Mouse (Mus musculus): ENCODE measurements around the gene Atxn3. TPM values are rescaled to one million over a fixed set of nuclear protein-coding genes. Genes with fewer than 3 reads are reported as not detected.

Gene Atxn3
- polyA plus RNA-seq, 2 experiments: 10.9 to 11.1 TPM

GRCm38 (mm10) chr12:101892832-101893231 lies 65.2 kb downstream of the Atxn3 start:
- no peak for TF ChIP-seq POLR2A (IDR thresholded peaks at IDR 0.05; ENCODE audit: borderline replicate concordance, extremely low read depth, insufficient read depth, insufficient read length)
- Histone ChIP-seq H3K4me2 (replicated peaks; ENCODE audit: low read depth, low read length, severe bottlenecking) (no peak overlapping the region), H3K9ac (ENCODE audit: low read depth, low read length, severe bottlenecking) (no peak overlapping the region), H3K4me3 (replicated peaks; ENCODE audit: low read length) (no peak overlapping the region), H3K9me3 (ENCODE audit: control insufficient read depth, low read length) (no peaks in the 10 kb centered on the region), H3K36me3 (ENCODE audit: control insufficient read depth, insufficient read depth, low read length) (peaks cover 64% of the 10 kb centered on the region), H3K27me3 (ENCODE audit: control insufficient read depth, insufficient read depth, low read length) (no peaks in the 10 kb centered on the region), H3K27ac (replicated peaks; ENCODE audit: low read depth, low read length) (no peak overlapping the region), H3K4me1 (ENCODE audit: control insufficient read depth, insufficient read depth, low read length) (no peaks in the 10 kb centered on the region)
- no peak for ATAC-seq (ENCODE audit: low FRiP score, low read depth)
- WGBS: 93% methylated on average over 2 of the region's 2 CpGs
- no peak for DNase-seq (ENCODE audit: low spot score)

GRCm38 (mm10) chr12:101891066-101891465 lies 67.0 kb downstream of the Atxn3 start:
- 96% methylated on average over 5 of the region's 5 CpGs for WGBS
- ATAC-seq (ENCODE audit: low FRiP score, low read depth) (no peak), DNase-seq (ENCODE audit: low spot score) (no peak)
- peaks cover 65% of the 10 kb centered on the region for H3K36me3 ChIP-seq (ENCODE audit: control insufficient read depth, insufficient read depth, low read length)
- H3K4me1 ChIP-seq (ENCODE audit: control insufficient read depth, insufficient read depth, low read length): no peaks in the 10 kb centered on the region
- TF ChIP-seq POLR2A (IDR thresholded peaks at IDR 0.05; ENCODE audit: borderline replicate concordance, extremely low read depth, insufficient read depth, insufficient read length): no peak
- no peaks in the 10 kb centered on the region for H3K9me3 ChIP-seq (ENCODE audit: control insufficient read depth, low read length)
- H3K4me3 ChIP-seq (replicated peaks; ENCODE audit: low read length): no peak overlapping the region
- no peak overlapping the region for H3K9ac ChIP-seq (ENCODE audit: low read depth, low read length, severe bottlenecking)
- no peak overlapping the region for H3K4me2 ChIP-seq (replicated peaks; ENCODE audit: low read depth, low read length, severe bottlenecking)
- H3K27ac ChIP-seq (replicated peaks; ENCODE audit: low read depth, low read length): no peak overlapping the region
- H3K27me3 ChIP-seq (ENCODE audit: control insufficient read depth, insufficient read depth, low read length): no peaks in the 10 kb centered on the region

DNA sequence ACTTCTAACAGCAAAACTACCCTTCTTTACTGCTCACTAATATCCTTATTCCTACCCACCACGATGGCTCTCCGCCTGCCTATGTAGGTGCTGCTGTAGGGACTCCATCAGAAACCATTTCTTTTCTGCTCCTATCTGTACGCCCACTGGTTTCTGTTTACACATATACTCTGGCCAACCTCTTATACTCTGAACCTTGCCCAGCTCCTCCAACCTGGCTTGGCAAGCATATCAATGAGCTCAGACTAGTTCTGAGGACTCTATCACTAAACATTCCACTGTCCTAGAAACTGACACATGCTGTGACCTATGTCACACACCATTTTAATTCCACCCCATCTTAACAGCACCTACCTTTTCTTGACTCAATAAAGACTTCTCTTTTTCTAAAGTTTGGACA lies 68.7 kb downstream of the Atxn3 start:
- ATAC-seq (ENCODE audit: low FRiP score, low read depth) (no peak), DNase-seq (ENCODE audit: low spot score) (no peak)
- Histone ChIP-seq H3K4me2 (replicated peaks; ENCODE audit: low read depth, low read length, severe bottlenecking) (no peak overlapping the region), H3K4me3 (replicated peaks; ENCODE audit: low read length) (no peak overlapping the region), H3K27me3 (ENCODE audit: control insufficient read depth, insufficient read depth, low read length) (no peaks in the 10 kb centered on the region), H3K36me3 (ENCODE audit: control insufficient read depth, insufficient read depth, low read length) (peaks cover 76% of the 10 kb centered on the region), H3K9ac (ENCODE audit: low read depth, low read length, severe bottlenecking) (no peak overlapping the region), H3K4me1 (ENCODE audit: control insufficient read depth, insufficient read depth, low read length) (no peaks in the 10 kb centered on the region), H3K27ac (replicated peaks; ENCODE audit: low read depth, low read length) (no peak overlapping the region), H3K9me3 (ENCODE audit: control insufficient read depth, low read length) (no peaks in the 10 kb centered on the region)
- TF ChIP-seq POLR2A (IDR thresholded peaks at IDR 0.05; ENCODE audit: borderline replicate concordance, extremely low read depth, insufficient read depth, insufficient read length): no peak
- 95% methylated on average over 3 of the region's 3 CpGs for WGBS

- Histone ChIP-seq H3K27me3 (ENCODE audit: control insufficient read depth, insufficient read depth, low read length) (no peaks in the 10 kb centered on the region), H3K9ac (ENCODE audit: low read depth, low read length, severe bottlenecking) (no peak overlapping the region), H3K4me1 (ENCODE audit: control insufficient read depth, insufficient read depth, low read length) (no peaks in the 10 kb centered on the region), H3K27ac (replicated peaks; ENCODE audit: low read depth, low read length) (no peak overlapping the region), H3K4me3 (replicated peaks; ENCODE audit: low read length) (no peak overlapping the region), H3K4me2 (replicated peaks; ENCODE audit: low read depth, low read length, severe bottlenecking) (no peak overlapping the region), H3K9me3 (ENCODE audit: control insufficient read depth, low read length) (no peaks in the 10 kb centered on the region), H3K36me3 (ENCODE audit: control insufficient read depth, insufficient read depth, low read length) (peaks cover 79% of the 10 kb centered on the region)
- TF ChIP-seq POLR2A (IDR thresholded peaks at IDR 0.05; ENCODE audit: borderline replicate concordance, extremely low read depth, insufficient read depth, insufficient read length): no peak
- DNase-seq (ENCODE audit: low spot score) (no peak), ATAC-seq (ENCODE audit: low FRiP score, low read depth) (no peak)
- 81% methylated on average over 2 of the region's 2 CpGs for WGBS
Measured at GRCm38 (mm10) chr12:101888312-101888711, 69.7 kb downstream of the Atxn3 start.

GRCm38 (mm10) chr12:101884926-101885325 lies 73.1 kb downstream of the Atxn3 start:
- H3K27me3 ChIP-seq (ENCODE audit: control insufficient read depth, insufficient read depth, low read length): no peaks in the 10 kb centered on the region
- H3K9ac ChIP-seq (ENCODE audit: low read depth, low read length, severe bottlenecking): no peak overlapping the region
- no peak for ATAC-seq (ENCODE audit: low FRiP score, low read depth)
- no peaks in the 10 kb centered on the region for H3K9me3 ChIP-seq (ENCODE audit: control insufficient read depth, low read length)
- peaks cover 70% of the 10 kb centered on the region for H3K36me3 ChIP-seq (ENCODE audit: control insufficient read depth, insufficient read depth, low read length)
- WGBS: 95% methylated on average over 7 of the region's 7 CpGs
- H3K27ac ChIP-seq (replicated peaks; ENCODE audit: low read depth, low read length): no peak overlapping the region
- TF ChIP-seq POLR2A (IDR thresholded peaks at IDR 0.05; ENCODE audit: borderline replicate concordance, extremely low read depth, insufficient read depth, insufficient read length): no peak
- H3K4me3 ChIP-seq (replicated peaks; ENCODE audit: low read length): no peak overlapping the region
- H3K4me1 ChIP-seq (ENCODE audit: control insufficient read depth, insufficient read depth, low read length): no peaks in the 10 kb centered on the region
- H3K4me2 ChIP-seq (replicated peaks; ENCODE audit: low read depth, low read length, severe bottlenecking): no peak overlapping the region
- DNase-seq (ENCODE audit: low spot score): no peak

- Histone ChIP-seq H3K27ac (replicated peaks; ENCODE audit: low read depth, low read length) (no peak overlapping the region), H3K4me1 (ENCODE audit: control insufficient read depth, insufficient read depth, low read length) (no peaks in the 10 kb centered on the region), H3K4me2 (replicated peaks; ENCODE audit: low read depth, low read length, severe bottlenecking) (no peak overlapping the region), H3K4me3 (replicated peaks; ENCODE audit: low read length) (no peak overlapping the region), H3K27me3 (ENCODE audit: control insufficient read depth, insufficient read depth, low read length) (no peaks in the 10 kb centered on the region), H3K9ac (ENCODE audit: low read depth, low read length, severe bottlenecking) (no peak overlapping the region), H3K36me3 (ENCODE audit: control insufficient read depth, insufficient read depth, low read length) (peaks cover 48% of the 10 kb centered on the region), H3K9me3 (ENCODE audit: control insufficient read depth, low read length) (no peaks in the 10 kb centered on the region)
- TF ChIP-seq POLR2A (IDR thresholded peaks at IDR 0.05; ENCODE audit: borderline replicate concordance, extremely low read depth, insufficient read depth, insufficient read length): no peak
- ATAC-seq (ENCODE audit: low FRiP score, low read depth) (no peak), DNase-seq (ENCODE audit: low spot score) (no peak)
- 85% methylated on average over 2 of the region's 2 CpGs for WGBS
Measured at GRCm38 (mm10) chr12:101876374-101876773, 81.7 kb downstream of the Atxn3 start.
